Mouse (Mus musculus): Measurements from ENCODE around the gene Pola2.

- TF ChIP-seq CTCF (IDR thresholded peaks at IDR 0.05; ENCODE audit: borderline replicate concordance, extremely low read depth, insufficient read depth, insufficient read length) (no peak), POLR2A (IDR thresholded peaks at IDR 0.05; ENCODE audit: borderline replicate concordance, extremely low read depth, insufficient read depth, insufficient read length, poor library complexity, severe bottlenecking) (no peak)
Measured at GRCm38 (mm10) chr19:5910221-5910620, 53.8 kb downstream of the Pola2 start.

Data from brain, embryonic 14.5 days (tissue).